Mouse (Mus musculus) cerebellum, postnatal 14 days (tissue): ENCODE results near the gene Gm8890.
"Not testable (repeated sequence)": the region's sequence is repeated elsewhere in the genome, so short reads cannot be mapped to it uniquely, and the experiment has no call there.

Source experiments
- DNase-seq, 2 experiments: peaks; one replicate each; pipeline ENCODE4 v3.0.0; 2021; ENCODE audit warnings: mixed read lengths in 2 of 2

Gm8890 gene

GRCm38 (mm10) chr5:11255733-11256132 is at the start of gene Gm8890:
Gene Gm8890, plus strand, starts transcription at chr5:11256033.
- not testable (repeated sequence) for DNase-seq

GRCm38 (mm10) chr5:11256221-11256620 is 388 bp downstream of the Gm8890 start:
- not testable (repeated sequence) for DNase-seq
